Mouse (Mus musculus): ENCODE data around the gene Abi3bp. TPM values are rescaled to one million over a fixed set of nuclear protein-coding genes. Genes with fewer than 3 reads are reported as not detected.

Gene Abi3bp
- polyA plus RNA-seq (2012; rRNA removed; ENCODE audit: low replicate concordance) = 4.2 and 8.9 TPM in 2 replicates

DNA sequence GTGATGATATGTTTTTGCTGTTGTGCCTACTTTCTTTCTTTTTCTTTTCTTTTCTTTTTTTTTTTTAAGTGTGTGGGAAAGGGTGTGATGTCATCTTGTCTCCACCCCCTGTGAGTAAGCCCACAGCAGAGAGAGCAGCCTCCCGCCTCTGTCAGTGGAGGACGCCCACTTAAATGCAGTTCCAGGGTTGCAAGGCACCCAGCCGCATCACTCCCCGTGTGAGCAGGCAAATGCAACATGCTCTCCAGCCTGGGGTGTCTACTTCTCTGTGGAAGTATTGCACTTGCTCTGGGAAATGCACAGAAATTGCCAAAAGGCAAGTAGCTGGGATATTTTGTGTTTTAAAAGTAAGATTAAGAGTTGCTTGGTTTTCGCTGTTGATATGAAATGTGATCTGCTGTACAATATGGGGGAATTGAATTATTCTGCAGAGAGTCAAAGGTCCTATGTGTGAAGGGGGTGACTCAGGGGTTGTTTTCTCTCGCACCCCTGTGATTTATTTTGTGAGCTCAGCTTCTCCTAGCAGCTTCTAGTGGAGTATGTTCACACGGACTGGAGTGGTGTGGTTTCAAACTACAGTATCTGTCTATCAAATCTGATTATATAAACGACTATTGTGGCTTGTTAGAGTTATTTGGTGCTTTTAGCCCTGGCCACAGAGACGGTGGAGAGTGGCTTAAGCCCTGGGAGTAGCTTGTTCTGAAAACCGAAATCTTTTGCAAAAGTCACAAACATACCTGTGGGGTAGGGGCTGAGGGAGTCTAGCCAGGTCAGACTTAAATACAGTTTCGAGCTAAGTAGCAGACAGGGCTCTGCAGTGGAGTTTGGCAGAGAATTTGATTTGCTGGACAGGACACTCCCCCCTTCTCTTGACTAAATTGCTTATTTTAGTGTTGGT lies at the start of gene Abi3bp:
Abi3bp (plus strand) TSS at position 202 of the 898 bp plus-strand sequence.

DNA sequence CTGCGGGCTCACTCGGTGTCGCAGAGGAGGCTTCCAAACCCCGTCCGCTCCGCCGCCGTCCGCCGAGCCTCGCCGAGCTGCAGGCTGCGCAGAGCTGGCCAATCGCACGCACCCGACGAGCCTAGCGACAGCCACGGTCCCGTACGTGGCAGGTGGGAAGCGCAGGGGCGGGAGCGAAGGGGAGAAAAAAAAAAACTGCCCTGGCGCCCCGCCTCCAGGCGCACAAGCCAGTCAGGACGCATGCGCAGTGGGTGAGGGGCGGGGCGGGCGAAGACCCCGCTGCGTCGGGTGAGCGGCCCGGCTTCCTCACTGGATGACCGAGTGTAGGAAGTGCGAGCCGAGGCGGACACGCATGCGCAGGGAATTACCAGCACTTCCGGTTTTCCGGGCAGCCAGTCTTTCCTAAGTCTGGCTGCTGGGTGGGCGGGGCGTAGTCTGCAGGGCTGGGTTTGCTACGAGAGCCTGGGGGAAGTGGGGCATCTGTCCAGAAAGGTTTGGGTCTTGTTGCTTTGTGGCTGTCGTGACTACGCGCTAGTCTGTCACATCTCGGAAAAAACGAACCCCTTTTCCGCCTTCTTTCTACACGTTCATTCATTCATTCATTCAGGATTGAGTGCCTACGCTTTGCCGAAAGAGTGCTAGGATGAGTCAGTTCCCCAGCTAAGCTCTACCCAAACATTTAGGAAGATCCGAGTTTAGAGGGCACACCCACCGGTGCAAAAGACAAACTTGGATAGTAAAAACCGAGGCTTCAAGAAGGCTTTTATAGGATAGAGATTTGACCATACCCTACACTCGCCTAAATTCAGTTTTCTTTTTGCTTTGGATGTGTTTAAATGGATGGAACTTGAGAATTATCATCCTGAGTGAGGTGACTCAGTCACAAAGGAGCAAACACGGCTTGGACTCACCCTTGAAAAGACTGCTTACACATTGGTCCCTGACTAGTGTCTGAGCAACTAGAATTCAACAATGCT lies 239.8 kb downstream of the Abi3bp start, which contains the start of gene Tfg:
Tfg (minus strand) TSS at position 227 of the 977 bp plus-strand sequence.

Other genes with a start within 250 kb of the Abi3bp start
- 94.7 and 124 TPM in 2 replicates for gene Tfg, start 239.6 kb downstream of the Abi3bp start, polyA plus RNA-seq (2012; rRNA removed; ENCODE audit: low replicate concordance)